Mouse (Mus musculus): Measurements from ENCODE around the gene Zfp710.
"Not testable (repeated sequence)": the region's sequence is repeated elsewhere in the genome, so short reads cannot be mapped to it uniquely, and the experiment has no call there.

- not testable (repeated sequence) for TF ChIP-seq GATA1, TAL1 (IDR thresholded peaks at IDR 0.05; ENCODE audit: low read length)
Observed at GRCm38 (mm10) chr7:79988466-79988865, 36.1 kb upstream of the Zfp710 start.
